Mouse (Mus musculus): Measurements from ENCODE around the gene Steap2. TPM values are rescaled to one million over a fixed set of nuclear protein-coding genes. Genes with fewer than 3 reads are reported as not detected.

The Steap2 gene
- 1.3 and 2.2 TPM in 2 replicates for polyA plus RNA-seq (2012; rRNA removed)

GRCm38 (mm10) chr5:5693956-5694653 is at the start of gene Steap2:
TSS of gene Steap2 (minus strand) at chr5:5694578.

DNA sequence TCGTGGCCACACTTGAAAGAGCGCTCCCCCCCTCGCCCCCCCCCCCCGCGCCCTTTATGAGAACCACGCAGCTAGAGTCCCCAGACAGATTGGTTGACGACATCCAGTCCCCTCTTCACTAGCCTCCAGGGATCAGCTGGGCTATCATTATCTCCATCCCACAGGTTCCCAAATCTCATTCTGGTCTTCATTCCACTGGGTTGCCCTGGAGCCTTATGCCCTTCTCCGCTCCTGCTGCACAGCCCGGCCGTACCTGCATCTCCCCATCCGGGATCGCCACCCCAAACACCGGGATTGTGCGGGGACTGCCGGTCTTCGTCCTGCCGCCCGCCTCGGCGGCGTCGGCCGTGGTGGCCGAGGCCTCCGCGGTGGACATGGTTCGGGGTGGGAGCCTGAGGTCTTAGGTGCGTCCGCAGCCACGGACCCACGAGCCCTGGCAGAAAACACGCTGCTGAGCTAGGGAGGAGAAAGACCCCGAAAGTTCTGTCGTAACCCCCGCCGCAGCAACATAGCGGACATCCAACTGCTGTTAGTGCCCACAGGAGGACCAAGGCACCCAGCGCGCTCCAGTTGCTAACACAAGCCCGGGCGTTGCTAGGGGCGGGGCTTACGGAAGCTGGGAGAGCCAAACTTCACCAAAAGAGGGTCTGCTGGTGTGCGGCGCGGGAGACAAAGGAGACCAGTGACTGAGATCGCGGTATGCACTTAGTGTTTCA is 30.6 kb downstream of the Steap2 start, which contains the start of gene Cfap69:
Gene Cfap69 (minus strand): TSS at position 585 of the 716 bp plus-strand sequence.

Other genes with a start within 250 kb of the Steap2 start
- not detected in 2 replicates for gene 1700015F17Rik, start 215.4 kb downstream of the Steap2 start, polyA plus RNA-seq (2012; rRNA removed)
- 5.7 and 5.8 TPM in 2 replicates for gene Cldn12, start 179.6 kb downstream of the Steap2 start, polyA plus RNA-seq (2012; rRNA removed)
- gene Gtpbp10, start 135.0 kb downstream of the Steap2 start, polyA plus RNA-seq (2012; rRNA removed), result 0.04 and 0.50 TPM in 2 replicates
- 0.17 and 0.18 TPM in 2 replicates for gene Gm8773, start 120.8 kb downstream of the Steap2 start, polyA plus RNA-seq (2012; rRNA removed)
- gene Cfap69, start 30.3 kb downstream of the Steap2 start, polyA plus RNA-seq (2012; rRNA removed), result 3.2 and 3.6 TPM in 2 replicates
- 0.63 and 1.1 TPM in 2 replicates for gene Steap1, start 54.7 kb upstream of the Steap2 start, polyA plus RNA-seq (2012; rRNA removed)

Data from stomach, adult 2 months (tissue).